ENCODE assay signal across 23 mouse cellular contexts in the genomic region with DNA sequence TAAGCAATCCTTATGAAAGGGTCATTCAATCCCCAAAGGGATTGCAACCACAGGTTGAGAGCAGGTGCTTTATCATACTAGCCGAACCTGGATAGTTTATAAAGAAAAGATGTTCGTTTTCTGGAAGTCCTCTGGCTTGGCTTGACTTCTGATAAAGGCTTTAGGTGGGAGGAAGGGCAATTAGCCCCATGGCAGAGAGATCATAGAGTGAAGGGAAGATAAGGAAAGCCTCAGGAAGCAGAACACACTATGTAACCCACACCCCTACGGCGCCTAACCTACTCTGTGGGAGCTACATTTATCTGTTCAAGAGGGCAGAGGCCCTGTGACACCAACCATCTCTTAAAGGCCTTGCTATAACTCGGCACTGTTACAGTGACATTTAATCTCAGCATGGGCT.
"Had no signal": no experiment of that assay in that cellular context is flagged by ENCODE, and none has a peak within 500 bp of the region (broad histone marks: within the 10 kb centered on the region; RNA-seq: fewer than 3 reads in every experiment).

No protein-coding gene starts in this region.

- H3K4me1 ChIP-seq: stomach, embryonic 15.5 days had no signal

- H3K9ac ChIP-seq: limb, embryonic 13.5 days; lung, embryonic 15.5 days; midbrain, embryonic 13.5 days; neural tube, embryonic 13.5 days; stomach, embryonic 15.5 days had no signal

- DNase-seq: kidney, adult 18-20 months; kidney, adult 9 months; kidney, postnatal 25 days; layer of hippocampus, adult 9-11 months; lung, adult 18-20 months; lung, postnatal 14 days; lung, postnatal 4 days; retina, postnatal 1 day; right cerebral cortex, postnatal 25 days; spleen, adult 18-20 months; thymus, postnatal 25 days had no signal

- H3K4me2 ChIP-seq: limb, embryonic 13.5 days; lung, embryonic 15.5 days; midbrain, embryonic 13.5 days; neural tube, embryonic 13.5 days; stomach, embryonic 15.5 days had no signal

- H3K36me3 ChIP-seq: limb, embryonic 10.5 days; limb, embryonic 13.5 days; lung, embryonic 15.5 days; midbrain, embryonic 10.5 days; midbrain, embryonic 13.5 days; neural tube, embryonic 13.5 days; stomach, embryonic 15.5 days had no signal

- H3K27ac ChIP-seq: kidney, postnatal 0 days; layer of hippocampus, adult 2 months; limb, embryonic 10.5 days; limb, embryonic 13.5 days; lung, embryonic 15.5 days; midbrain, embryonic 10.5 days; midbrain, embryonic 13.5 days; neural tube, embryonic 13.5 days; stomach, embryonic 15.5 days had no signal

- H3K4me3 ChIP-seq: layer of hippocampus, adult 2 months; limb, embryonic 10.5 days; limb, embryonic 13.5 days; lung, embryonic 15.5 days; midbrain, embryonic 10.5 days; midbrain, embryonic 13.5 days; myocyte; neural tube, embryonic 13.5 days; stomach, embryonic 15.5 days had no signal

- H3K27me3 ChIP-seq: lung, embryonic 15.5 days; neural tube, embryonic 13.5 days; stomach, embryonic 15.5 days had no signal

- ATAC-seq: intestine, embryonic 16.5 days; midbrain, embryonic 13.5 days; midbrain, embryonic 16.5 days had no signal

- H3K9me3 ChIP-seq: limb, embryonic 10.5 days; limb, embryonic 13.5 days; lung, embryonic 15.5 days; midbrain, embryonic 10.5 days; midbrain, embryonic 13.5 days; neural tube, embryonic 13.5 days; stomach, embryonic 15.5 days had no signal
